Mouse (Mus musculus) forebrain, postnatal 0 days (tissue): ENCODE data around the gene Lmo2. TPM values are rescaled to one million over a fixed set of nuclear protein-coding genes. Genes with fewer than 3 reads are reported as not detected.

ENCODE experiments used
- ATAC-seq: fragments of 200-750 bp; cut with Nextera tagmentation; 2 replicates; pipeline ENCODE4 v1.8.0; 2017; ENCODE audit warnings: mild to moderate bottlenecking, moderate library complexity
- DNase-seq: peaks from one replicate; pipeline ENCODE4 v3.0.0-alpha.2; 2015
- H3K27ac ChIP-seq: fragments of 300-500 bp; sonication (generic); 2 replicates; pipeline ENCODE4 v1.5.1; 2014; ENCODE audit warnings: low read depth, mild to moderate bottlenecking, antibody characterized with exemption, low read length, moderate library complexity, mixed read lengths
- H3K27me3 ChIP-seq: fragments of 300-500 bp; sonication (generic); 2 replicates; pipeline ENCODE4 v1.6.1; 2014; ENCODE audit warnings: mild to moderate bottlenecking, low read length, mixed read lengths; ENCODE audit not compliant: insufficient read depth
- H3K36me3 ChIP-seq: fragments of 300-500 bp; sonication (generic); 2 replicates; pipeline ENCODE4 v1.6.1; 2014; ENCODE audit warnings: mild to moderate bottlenecking, moderate library complexity; ENCODE audit not compliant: insufficient read depth
- H3K4me1 ChIP-seq: fragments of 300-500 bp; sonication (generic); 2 replicates; pipeline ENCODE4 v1.6.1; 2014; ENCODE audit warnings: antibody characterized with exemption; ENCODE audit not compliant: insufficient read depth
- H3K4me2 ChIP-seq: fragments of 300-500 bp; sonication (generic); 2 replicates; pipeline ENCODE4 v1.6.1; 2014; ENCODE audit warnings: low read depth, mild to moderate bottlenecking, moderate library complexity
- H3K4me3 ChIP-seq: fragments of 300-500 bp; sonication (generic); 2 replicates; pipeline ENCODE4 v1.5.1; 2014; ENCODE audit warnings: low read depth, low read length, mixed read lengths
- H3K9ac ChIP-seq: fragments of 300-500 bp; sonication (generic); 2 replicates; pipeline ENCODE4 v1.6.1; 2014; ENCODE audit warnings: mild to moderate bottlenecking
- H3K9me3 ChIP-seq: fragments of 300-500 bp; sonication (generic); 2 replicates; pipeline ENCODE4 v1.6.1; 2016; ENCODE audit warnings: low read length
- CTCF ChIP-seq: sonication (generic); IDR thresholded peaks from 2 replicates; pipeline ENCODE4 v1.5.1; 2016; ENCODE audit warnings: antibody characterized with exemption, control low read depth, low read depth
- WGBS: fragments of 180-500 bp; shearing (Covaris S2); extraction: QIAGEN DNeasy Blood & Tissue Kit; methylation state at CpG from one replicate; pipeline ENCODE4 v1.1.7; 2014; 5-methylcytosine and 5-hydroxymethylcytosine counted together
- polyA plus RNA-seq: library from polyadenylated mRNA; unstranded; fragments of >200 nt; fragmentation: Nextera tagmentation; extraction: Ambion mirVana; gene quantifications from 2 replicates; pipeline ENCODE4 v1.2.1, GENCODE M21; 2015
- total RNA-seq: library from RNA; depleted of rRNA; stranded (reverse); fragments of >200 nt; gene quantifications from 2 replicates; pipeline ENCODE4 v1.2.3, GENCODE M21; 2014

Lmo2 gene
- total and polyA plus RNA-seq, 2 experiments from 2014 or later, result 19.9 to 26.9 TPM

- ATAC-seq, result no peak
- Histone ChIP-seq H3K9me3 (no peaks in the 10 kb centered on the region), H3K36me3 (no peaks in the 10 kb centered on the region), H3K27ac (no peak overlapping the region), H3K9ac (no peak overlapping the region), H3K4me2 (no peak overlapping the region), H3K27me3 (no peaks in the 10 kb centered on the region), H3K4me3 (no peak overlapping the region), H3K4me1 (no peaks in the 10 kb centered on the region)
- DNase-seq, result no peak
- no peak for TF ChIP-seq CTCF
- WGBS, result 88% methylated on average over 6 of the region's 6 CpGs
Observed at GRCm38 (mm10) chr2:103956867-103957266, 919 bp upstream of the Lmo2 start.

- H3K4me2 ChIP-seq, result no peak overlapping the region
- no peak overlapping the region for H3K4me3 ChIP-seq
- TF ChIP-seq CTCF, result no peak
- no peaks in the 10 kb centered on the region for H3K9me3 ChIP-seq
- H3K4me1 ChIP-seq, result no peaks in the 10 kb centered on the region
- ATAC-seq, result no peak
- 78% methylated on average over 3 of the region's 3 CpGs for WGBS
- no peak overlapping the region for H3K9ac ChIP-seq
- no peaks in the 10 kb centered on the region for H3K36me3 ChIP-seq
- H3K27ac ChIP-seq, result no peak overlapping the region
- H3K27me3 ChIP-seq, result no peaks in the 10 kb centered on the region
- no peak for DNase-seq
Observed at GRCm38 (mm10) chr2:103958634-103959033, 848 bp downstream of the Lmo2 start.

- 92% methylated on average over 5 of the region's 5 CpGs for WGBS
- DNase-seq (no peak), ATAC-seq (no peak)
- Histone ChIP-seq H3K4me3 (no peak overlapping the region), H3K9ac (no peak overlapping the region), H3K9me3 (no peaks in the 10 kb centered on the region), H3K4me1 (no peaks in the 10 kb centered on the region), H3K27ac (no peak overlapping the region), H3K27me3 (no peaks in the 10 kb centered on the region), H3K36me3 (no peaks in the 10 kb centered on the region), H3K4me2 (no peak overlapping the region)
- TF ChIP-seq CTCF, result no peak
Observed at GRCm38 (mm10) chr2:103959066-103959465, 1.3 kb downstream of the Lmo2 start.

GRCm38 (mm10) chr2:103959574-103959973 lies 1.8 kb downstream of the Lmo2 start:
- DNase-seq (no peak), ATAC-seq (no peak)
- H3K27me3 ChIP-seq, result no peaks in the 10 kb centered on the region
- no peaks in the 10 kb centered on the region for H3K4me1 ChIP-seq
- 90% methylated on average over 6 of the region's 6 CpGs for WGBS
- H3K9ac ChIP-seq, result no peak overlapping the region
- H3K9me3 ChIP-seq, result no peaks in the 10 kb centered on the region
- H3K36me3 ChIP-seq, result no peaks in the 10 kb centered on the region
- no peak overlapping the region for H3K27ac ChIP-seq
- H3K4me3 ChIP-seq, result no peak overlapping the region
- no peak overlapping the region for H3K4me2 ChIP-seq
- TF ChIP-seq CTCF, result no peak

GRCm38 (mm10) chr2:103962349-103962748 lies 4.6 kb downstream of the Lmo2 start:
- no peak overlapping the region for H3K9ac ChIP-seq
- no peak for TF ChIP-seq CTCF

DNA sequence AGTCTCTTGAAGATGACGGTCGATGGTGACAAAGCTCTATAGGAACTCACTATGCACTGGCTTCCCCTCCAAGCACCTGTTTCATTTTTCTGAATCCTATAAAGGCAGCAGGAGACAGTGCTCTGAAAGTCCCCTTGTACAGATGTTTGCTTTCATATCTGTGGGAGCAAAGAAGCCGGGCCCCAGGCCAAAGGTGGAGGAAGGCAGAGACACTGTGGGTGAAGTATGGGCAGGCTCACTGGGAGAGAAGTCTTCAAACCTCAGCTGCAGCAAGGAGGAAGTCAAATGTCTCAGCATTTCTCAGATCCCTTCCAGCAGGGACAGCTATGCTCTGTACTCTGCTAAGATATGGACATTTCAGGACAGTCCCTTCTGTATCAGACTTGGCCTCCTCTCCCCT lies 7.6 kb downstream of the Lmo2 start:
- no peaks in the 10 kb centered on the region; the same call in 1 of the 2 replicates for H3K27me3 ChIP-seq
- no peak overlapping the region for H3K9ac ChIP-seq

More at GRCm38 (mm10) chr2:103962349-103962748, 4.6 kb downstream of the Lmo2 start:
- Histone ChIP-seq H3K4me2 (no peak overlapping the region), H3K4me3 (no peak overlapping the region), H3K36me3 (no peaks in the 10 kb centered on the region), H3K9me3 (no peaks in the 10 kb centered on the region), H3K27me3 (no peaks in the 10 kb centered on the region; the same call in 1 of the 2 replicates), H3K27ac (no peak overlapping the region), H3K4me1 (no peaks in the 10 kb centered on the region)
- ATAC-seq, result no peak; the same call in 1 of the 2 replicates
- no peak for DNase-seq
- 32% methylated on average over 4 of the region's 4 CpGs for WGBS

GRCm38 (mm10) chr2:103968186-103968585 lies 10.4 kb downstream of the Lmo2 start:
- Histone ChIP-seq H3K36me3 (no peaks in the 10 kb centered on the region), H3K27me3 (peaks cover 5% of the 10 kb centered on the region), H3K9ac (no peak overlapping the region), H3K4me1 (0 out of 2 replicates have a peak, but pooled peaks cover 6% of the 10 kb centered on the region), H3K4me3 (no peak overlapping the region), H3K4me2 (no peak overlapping the region), H3K9me3 (no peaks in the 10 kb centered on the region), H3K27ac (no peak overlapping the region)
- DNase-seq (no peak), ATAC-seq (no peak)
- WGBS, result 75% methylated on average over 4 of the region's 4 CpGs
- TF ChIP-seq CTCF, result no peak

More for the DNA sequence above, 7.6 kb downstream of the Lmo2 start:
- Histone ChIP-seq H3K9me3 (no peaks in the 10 kb centered on the region), H3K4me3 (no peak overlapping the region), H3K4me2 (no peak overlapping the region), H3K27ac (no peak overlapping the region), H3K4me1 (0 out of 2 replicates have a peak, but pooled peaks cover 6% of the 10 kb centered on the region), H3K36me3 (no peaks in the 10 kb centered on the region)
- ATAC-seq (no peak), DNase-seq (no peak)
- TF ChIP-seq CTCF, result no peak
- 83% methylated on average over 3 of the region's 3 CpGs for WGBS
